12 mouse cellular contexts compared by ENCODE assay signal in the genomic region with DNA sequence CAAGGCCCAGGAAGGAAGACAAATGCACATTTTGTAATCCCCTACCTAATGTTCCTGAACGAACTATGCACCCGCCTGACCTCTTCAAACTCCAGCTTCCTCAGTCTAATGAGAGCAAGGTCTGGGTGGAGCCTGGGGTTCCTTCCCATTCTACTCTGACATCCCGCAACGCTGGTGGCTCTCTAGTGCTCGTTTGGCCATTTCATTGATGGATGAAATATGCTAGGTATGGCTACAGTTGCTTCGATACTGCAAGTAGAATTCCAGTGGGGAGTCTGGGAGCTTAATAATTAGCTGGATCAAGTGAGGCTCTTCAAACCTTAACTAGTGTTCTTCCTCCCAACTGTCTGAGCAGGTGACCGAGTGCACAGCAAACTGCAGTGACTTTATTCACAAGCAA. TPM values are rescaled to one million over a fixed set of nuclear protein-coding genes. Genes with fewer than 3 reads are reported as not detected.
DNase-seq lines count a peak whose midpoint lies in the region; ATAC-seq and TF ChIP-seq lines count a peak whose summit lies in the region.
"Had no signal": no experiment of that assay in that cellular context is flagged by ENCODE, and none has a peak within 500 bp of the region (broad histone marks: within the 10 kb centered on the region; RNA-seq: fewer than 3 reads in every experiment).

No protein-coding gene starts in this region.

- H3K4me2 ChIP-seq in liver, embryonic 14.5 days (ENCODE audit: low read depth): peak overlapping the region; percentile 22
- H3K4me2 ChIP-seq: midbrain, embryonic 13.5 days had no signal

- peaks cover 2% of the 10 kb centered on the region for H3K4me1 ChIP-seq in liver, adult 2 months (ENCODE audit: control insufficient read depth, insufficient read depth, low read length)
- H3K4me1 ChIP-seq in kidney, adult 2 months (ENCODE audit: control insufficient read depth, insufficient read depth, low read length): peaks cover 14% of the 10 kb centered on the region
- H3K4me1 ChIP-seq in liver, embryonic 14.5 days (replicated peaks; ENCODE audit: control insufficient read depth in 2 of 2, insufficient read depth in 2 of 2, low read length in 1 of 2): peaks cover 0 to 5% of the 10 kb centered on the region in 2 experiments; a peak in 1 of 4 replicates

- TF ChIP-seq EP300 in liver, embryonic 14.5 days (IDR thresholded peaks at IDR 0.05; ENCODE audit: low read depth): no peak

- no peaks in the 10 kb centered on the region for H3K9me3 ChIP-seq in liver, embryonic 14.5 days (ENCODE audit: control insufficient read depth, low read length)
- H3K9me3 ChIP-seq: midbrain, embryonic 13.5 days had no signal

- H3K27me3 ChIP-seq in liver, adult 2 months (ENCODE audit: control insufficient read depth, insufficient read depth, low read length): no peaks in the 10 kb centered on the region
- no peaks in the 10 kb centered on the region for H3K27me3 ChIP-seq in kidney, adult 2 months (replicated peaks; ENCODE audit: control insufficient read depth, insufficient read depth, low read length)
- H3K27me3 ChIP-seq in liver, embryonic 14.5 days (ENCODE audit: control insufficient read depth, insufficient read depth, low read length): no peaks in the 10 kb centered on the region

- H3K79me2 ChIP-seq in liver, adult 2 months (ENCODE audit: control insufficient read depth, insufficient read depth, low read length): no peaks in the 10 kb centered on the region; the same call in 1 of the 2 replicates

- no peak for TF ChIP-seq CTCF in liver, adult 2 months (IDR thresholded peaks at IDR 0.05; ENCODE audit: low read depth, low read length)
- no peak for TF ChIP-seq CTCF in kidney, adult 2 months (conservative IDR thresholded peaks at IDR 0.05; ENCODE audit: insufficient read depth, insufficient read length, low read depth, low read length)
- TF ChIP-seq CTCF in liver, embryonic 14.5 days (IDR thresholded peaks at IDR 0.05; ENCODE audit: low read depth): no peak
- TF ChIP-seq CTCF in layer of hippocampus, adult 2 months (conservative IDR thresholded peaks at IDR 0.05): no peak

- peak; percentile 73 for ATAC-seq in granulocyte monocyte progenitor cell, adult 5-6 weeks (replicated peaks; ENCODE audit: poor library complexity, severe bottlenecking)
- ATAC-seq in liver, embryonic 14.5 days (ENCODE audit: insufficient read depth): no peak
- no peak for ATAC-seq in cerebellum, adult (ENCODE audit: insufficient number of reproducible peaks, low FRiP score, low TSS enrichment)
- ATAC-seq: activated CD4-positive, CD25-positive, alpha-beta regulatory T cell, adult 4 months; forebrain, embryonic 14.5 days; midbrain, embryonic 13.5 days had no signal

- 13% methylated on average over 7 of the region's 7 CpGs for WGBS in liver, adult 2 months
- WGBS in kidney, adult 2 months: 18% methylated on average over 7 of the region's 7 CpGs
- 30% methylated on average over 7 of the region's 7 CpGs for WGBS in liver, embryonic 14.5 days (ENCODE audit: insufficient replicate concordance)

- no peaks in the 10 kb centered on the region for H3K36me3 ChIP-seq in liver, adult 2 months (ENCODE audit: control insufficient read depth, insufficient read depth, low read length)
- H3K36me3 ChIP-seq in kidney, adult 2 months (ENCODE audit: control insufficient read depth, insufficient read depth, low read length): no peaks in the 10 kb centered on the region
- H3K36me3 ChIP-seq in liver, embryonic 14.5 days (replicated peaks; ENCODE audit: control insufficient read depth, insufficient read depth, low read depth): no peaks in the 10 kb centered on the region
- H3K36me3 ChIP-seq: midbrain, embryonic 13.5 days had no signal

- no peak overlapping the region; the same call in 1 of the 2 replicates for H3K4me3 ChIP-seq in liver, adult 2 months (ENCODE audit: insufficient read depth, low read depth, low read length)
- no peak overlapping the region for H3K4me3 ChIP-seq in kidney, adult 2 months (ENCODE audit: insufficient read depth, low read depth, low read length)
- no peak overlapping the region for H3K4me3 ChIP-seq in liver, embryonic 14.5 days (ENCODE audit: insufficient read depth in 1 of 2, low read depth in 2 of 2, low read length in 2 of 2)
- H3K4me3 ChIP-seq in layer of hippocampus, adult 2 months: no peak overlapping the region
- H3K4me3 ChIP-seq: midbrain, embryonic 13.5 days had no signal

- no peak overlapping the region for H3K27ac ChIP-seq in liver, adult 2 months (replicated peaks; ENCODE audit: insufficient read depth, low read depth, low read length)
- H3K27ac ChIP-seq in kidney, adult 2 months (ENCODE audit: insufficient read depth, low read depth, low read length): peak overlapping the region; percentile 27; the same call in 1 of the 2 replicates
- H3K27ac ChIP-seq in liver, embryonic 14.5 days: no peak overlapping the region
- no peak overlapping the region for H3K27ac ChIP-seq in layer of hippocampus, adult 2 months
- H3K27ac ChIP-seq: midbrain, embryonic 13.5 days had no signal

- H3K9ac ChIP-seq in liver, adult 2 months (ENCODE audit: low read depth, low read length): no peak overlapping the region
- no peak overlapping the region for H3K9ac ChIP-seq in liver, embryonic 14.5 days (replicated peaks)

- DNase-seq in liver, adult 2 months (ENCODE audit: extremely low read depth, low read depth, low spot score): peak; percentile 66
- no peak for DNase-seq in liver
- peak; percentile 84 for DNase-seq in kidney, adult 2 months
- no peak for DNase-seq in liver, embryonic 14.5 days (ENCODE audit: low read depth in 3 of 3, low spot score in 3 of 3)
- no peak for DNase-seq in layer of hippocampus, adult 2 months (ENCODE audit: low spot score in 2 of 2)

- no peak for TF ChIP-seq POLR2A in liver, adult 2 months (IDR thresholded peaks at IDR 0.05; ENCODE audit: extremely low read depth, insufficient read depth, low read length)
- no peak for TF ChIP-seq POLR2A in kidney, adult 2 months (IDR thresholded peaks at IDR 0.05; ENCODE audit: low read depth, low read length)

RNA-seq across cellular contexts. Expression of gene Gm42791, which starts 26.2 kb away (rescaled TPM):
- not detected in 2 replicates for total RNA-seq in liver, adult 2 months (2014; rRNA removed)
- polyA plus RNA-seq in liver, adult 2 months (2012; rRNA removed): not detected in 2 replicates
- total RNA-seq in granulocyte monocyte progenitor cell, adult 5-6 weeks (2014; fragmentation: Nextera tagmentation): 4.6 TPM in 1 of 2 replicates, not detected in the other
- total RNA-seq in granulocyte monocyte progenitor cell, adult 5-6 weeks (2017): 3.8 TPM in 1 of 2 replicates, not detected in the other
- not detected in 2 replicates for polyA plus RNA-seq in kidney, adult 2 months (2012; rRNA removed)
- not detected in 2 replicates for polyA plus RNA-seq in liver, embryonic 14.5 days (2012; rRNA removed)
- polyA plus RNA-seq in liver, embryonic 14.5 days (2014; fragmentation: Nextera tagmentation; extraction: Ambion mirVana): 1.0 TPM in 1 of 2 replicates, not detected in the other
- total RNA-seq in layer of hippocampus, adult 2 months (2021): 10 to 100 TPM; 25.2 to 25.8 TPM
- total RNA-seq: ES-E14 had no signal
- polyA plus RNA-seq: activated CD4-positive, CD25-positive, alpha-beta regulatory T cell, adult 4 months; forebrain, embryonic 14.5 days; small intestine, adult 2 months had no signal

Comparison
In these comparisons a context has a peak if more than half of its experiments do, and no peak if none do; other contexts are left out.
1. DNase-seq: peak in liver, adult 2 months (single experiment) and kidney, adult 2 months (single experiment); none in liver (single experiment), liver, embryonic 14.5 days (0 of 3) and layer of hippocampus, adult 2 months (0 of 2).
2. RNA of gene Gm42791, which starts 26.2 kb away (total RNA-seq): 25.2 to 25.8 TPM in layer of hippocampus, adult 2 months; 3.8 to 4.6 TPM in granulocyte monocyte progenitor cell, adult 5-6 weeks and not detected in liver, adult 2 months; every median in the first group is over 4 times any median in the second.